Mouse (Mus musculus): ENCODE measurements around the gene B4galt7. TPM values are rescaled to one million over a fixed set of nuclear protein-coding genes. Genes with fewer than 3 reads are reported as not detected.
A peak's percentile ranks its signal among the peaks of the same experiment; 100 is the strongest.

The B4galt7 gene
- polyA plus RNA-seq, 1 experiment from 2014 or later: 42.7 TPM

- Histone ChIP-seq H3K27ac (ENCODE audit: low read length) (peak overlapping the region; percentile 79), H3K9ac (ENCODE audit: low read depth, low read length) (peak overlapping the region; percentile 73), H3K27me3 (ENCODE audit: control insufficient read depth, insufficient read depth, low read depth, low read length) (peaks cover 3% of the 10 kb centered on the region; the same call in 1 of the 2 replicates), H3K9me3 (replicated peaks; ENCODE audit: control insufficient read depth, low read length, poor library complexity, severe bottlenecking) (no peaks in the 10 kb centered on the region), H3K4me3 (ENCODE audit: low read depth, low read length) (peak overlapping the region; percentile 84), H3K36me3 (ENCODE audit: control insufficient read depth, insufficient read depth, low read length) (peaks cover 14% of the 10 kb centered on the region), H3K4me1 (ENCODE audit: control insufficient read depth, insufficient read depth, low read length) (peaks cover 11% of the 10 kb centered on the region), H3K4me2 (ENCODE audit: low read length) (peak overlapping the region; percentile 74)
- ATAC-seq: peak; percentile 99
- WGBS: 4% methylated on average over 28 of the region's 29 CpGs
Observed at GRCm38 (mm10) chr13:55592512-55593253, 7.0 kb upstream of the B4galt7 start.

- H3K4me1 ChIP-seq (ENCODE audit: control insufficient read depth, insufficient read depth, low read length): peaks cover 11% of the 10 kb centered on the region
- peak overlapping the region; percentile 79 for H3K27ac ChIP-seq (ENCODE audit: low read length)
- peak overlapping the region; percentile 84 for H3K4me3 ChIP-seq (ENCODE audit: low read depth, low read length)
- peak; percentile 53; the same call in 1 of the 2 replicates for ATAC-seq
- H3K4me2 ChIP-seq (ENCODE audit: low read length): peak overlapping the region; percentile 74
- peaks cover 3% of the 10 kb centered on the region; the same call in 1 of the 2 replicates for H3K27me3 ChIP-seq (ENCODE audit: control insufficient read depth, insufficient read depth, low read depth, low read length)
- under 1% methylated on average over 31 of the region's 31 CpGs for WGBS
- H3K9ac ChIP-seq (ENCODE audit: low read depth, low read length): peak overlapping the region; percentile 73
- H3K36me3 ChIP-seq (ENCODE audit: control insufficient read depth, insufficient read depth, low read length): peaks cover 17% of the 10 kb centered on the region
- no peaks in the 10 kb centered on the region for H3K9me3 ChIP-seq (replicated peaks; ENCODE audit: control insufficient read depth, low read length, poor library complexity, severe bottlenecking)
Observed at GRCm38 (mm10) chr13:55593254-55593747, 6.4 kb upstream of the B4galt7 start.

GRCm38 (mm10) chr13:55595375-55595774, 4.3 kb upstream of the B4galt7 start:
- Histone ChIP-seq H3K4me3 (ENCODE audit: low read depth, low read length) (no peak overlapping the region), H3K4me2 (ENCODE audit: low read length) (no peak overlapping the region), H3K27ac (ENCODE audit: low read length) (no peak overlapping the region), H3K27me3 (ENCODE audit: control insufficient read depth, insufficient read depth, low read depth, low read length) (peaks cover 3% of the 10 kb centered on the region; the same call in 1 of the 2 replicates), H3K9me3 (replicated peaks; ENCODE audit: control insufficient read depth, low read length, poor library complexity, severe bottlenecking) (no peaks in the 10 kb centered on the region), H3K4me1 (ENCODE audit: control insufficient read depth, insufficient read depth, low read length) (peaks cover 15% of the 10 kb centered on the region), H3K36me3 (ENCODE audit: control insufficient read depth, insufficient read depth, low read length) (peaks cover 17% of the 10 kb centered on the region), H3K9ac (ENCODE audit: low read depth, low read length) (no peak overlapping the region)
- ATAC-seq: no peak
- WGBS: 79% methylated on average over 12 of the region's 12 CpGs

DNA sequence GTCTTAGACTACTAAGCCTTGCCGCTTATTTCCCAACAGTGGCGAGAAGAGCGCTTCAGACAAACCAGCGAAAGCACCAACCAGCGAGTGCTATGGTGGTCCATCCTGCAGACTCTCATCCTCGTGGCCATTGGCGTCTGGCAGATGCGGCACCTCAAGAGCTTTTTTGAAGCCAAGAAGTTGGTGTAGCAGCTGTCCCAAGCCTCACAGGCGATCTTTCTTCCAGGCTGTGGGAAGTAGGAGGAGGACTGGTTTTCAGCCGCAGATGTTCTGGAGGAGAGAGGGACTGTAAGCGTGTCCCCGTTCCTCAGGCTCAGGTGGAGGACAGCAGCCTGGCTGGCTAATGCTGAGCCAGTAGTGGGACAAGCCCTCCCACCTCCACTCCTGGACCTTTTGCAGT, 2.9 kb upstream of the B4galt7 start:
- no peak for ATAC-seq
- Histone ChIP-seq H3K9me3 (replicated peaks; ENCODE audit: control insufficient read depth, low read length, poor library complexity, severe bottlenecking) (no peaks in the 10 kb centered on the region), H3K4me1 (ENCODE audit: control insufficient read depth, insufficient read depth, low read length) (peaks cover 27% of the 10 kb centered on the region), H3K4me3 (ENCODE audit: low read depth, low read length) (no peak overlapping the region), H3K4me2 (ENCODE audit: low read length) (no peak overlapping the region), H3K27ac (ENCODE audit: low read length) (no peak overlapping the region), H3K27me3 (ENCODE audit: control insufficient read depth, insufficient read depth, low read depth, low read length) (no peaks in the 10 kb centered on the region), H3K36me3 (ENCODE audit: control insufficient read depth, insufficient read depth, low read length) (peaks cover 17% of the 10 kb centered on the region), H3K9ac (ENCODE audit: low read depth, low read length) (no peak overlapping the region)
- WGBS: 94% methylated on average over 12 of the region's 12 CpGs

DNA sequence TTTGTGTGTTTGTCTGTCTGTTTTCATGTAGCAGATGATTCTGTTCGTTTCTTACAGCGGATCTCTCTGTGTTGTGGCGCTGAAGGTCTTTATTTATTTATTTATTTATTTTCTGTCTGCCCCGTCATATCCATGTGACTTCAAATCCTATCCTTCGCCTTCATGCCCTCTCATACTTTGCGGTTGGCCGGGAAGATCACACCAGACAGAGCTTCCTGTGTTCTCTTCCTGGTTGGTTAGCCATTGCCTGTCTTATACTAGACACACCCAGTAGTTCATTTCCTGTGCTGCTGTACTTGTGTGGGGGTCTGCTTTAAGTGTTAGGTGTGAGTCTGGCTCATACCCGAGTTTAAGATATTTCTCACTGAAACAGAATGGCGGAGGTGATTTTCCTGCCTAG, 961 bp downstream of the B4galt7 start:
- Histone ChIP-seq H3K4me2 (ENCODE audit: low read length) (peak overlapping the region; percentile 76), H3K4me1 (ENCODE audit: control insufficient read depth, insufficient read depth, low read length) (peaks cover 21% of the 10 kb centered on the region), H3K27me3 (ENCODE audit: control insufficient read depth, insufficient read depth, low read depth, low read length) (no peaks in the 10 kb centered on the region), H3K27ac (ENCODE audit: low read length) (peak overlapping the region; percentile 81), H3K9ac (ENCODE audit: low read depth, low read length) (peak overlapping the region; percentile 94), H3K36me3 (ENCODE audit: control insufficient read depth, insufficient read depth, low read length) (peaks cover 16% of the 10 kb centered on the region), H3K4me3 (ENCODE audit: low read depth, low read length) (peak overlapping the region; percentile 95), H3K9me3 (replicated peaks; ENCODE audit: control insufficient read depth, low read length, poor library complexity, severe bottlenecking) (no peaks in the 10 kb centered on the region)
- ATAC-seq: no peak; the same call in 1 of the 2 replicates
- WGBS: 20% methylated on average over 9 of the region's 9 CpGs

DNA sequence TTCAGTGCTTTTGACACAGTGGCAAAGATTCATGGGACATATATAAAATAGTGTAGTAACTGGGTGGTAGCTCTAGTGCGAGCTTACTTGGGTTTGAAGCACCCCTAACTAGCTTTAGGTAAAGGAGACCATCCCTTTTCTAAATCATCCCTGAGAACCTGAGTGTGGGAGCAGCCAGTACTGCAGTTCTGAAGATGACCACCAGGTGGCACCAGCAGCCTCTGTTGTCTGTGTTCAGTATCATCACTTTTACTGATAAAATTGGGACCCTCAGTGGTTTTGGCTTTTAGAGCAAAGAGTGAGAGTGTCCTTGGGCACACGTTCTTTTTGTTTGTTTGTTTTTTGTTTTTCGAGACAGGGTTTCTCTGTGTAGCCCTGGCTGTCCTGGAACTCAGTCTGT, 1.9 kb downstream of the B4galt7 start:
- peaks cover 21% of the 10 kb centered on the region for H3K4me1 ChIP-seq (ENCODE audit: control insufficient read depth, insufficient read depth, low read length)
- H3K27me3 ChIP-seq (ENCODE audit: control insufficient read depth, insufficient read depth, low read depth, low read length): no peaks in the 10 kb centered on the region
- ATAC-seq: no peak
- H3K4me2 ChIP-seq (ENCODE audit: low read length): no peak overlapping the region; the same call in 1 of the 2 replicates
- peaks cover 13% of the 10 kb centered on the region for H3K36me3 ChIP-seq (ENCODE audit: control insufficient read depth, insufficient read depth, low read length)
- no peaks in the 10 kb centered on the region for H3K9me3 ChIP-seq (replicated peaks; ENCODE audit: control insufficient read depth, low read length, poor library complexity, severe bottlenecking)
- 8% methylated on average over 3 of the region's 3 CpGs for WGBS
- H3K4me3 ChIP-seq (ENCODE audit: low read depth, low read length): no peak overlapping the region
- H3K27ac ChIP-seq (ENCODE audit: low read length): no peak overlapping the region
- H3K9ac ChIP-seq (ENCODE audit: low read depth, low read length): no peak overlapping the region

DNA sequence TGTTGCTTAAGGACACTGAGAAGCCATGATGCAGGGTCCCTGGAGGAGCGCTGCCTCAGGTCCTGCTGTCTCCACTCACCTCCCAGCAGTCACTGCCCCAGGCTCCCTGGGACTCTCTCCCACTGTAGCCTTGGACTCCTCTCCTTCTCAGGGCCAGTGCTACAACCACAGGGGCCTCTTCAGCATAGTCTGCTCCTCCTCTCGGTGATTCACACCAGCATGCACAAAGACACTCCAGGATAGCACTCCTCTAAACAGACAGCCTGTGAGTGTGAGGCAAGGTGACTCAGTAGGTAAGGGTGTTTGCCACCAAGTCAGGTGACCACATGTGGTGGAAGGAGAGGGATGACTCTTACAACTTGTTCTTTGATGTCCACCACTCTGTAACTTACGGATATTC, 4.9 kb downstream of the B4galt7 start:
- Histone ChIP-seq H3K4me1 (ENCODE audit: control insufficient read depth, insufficient read depth, low read length) (peaks cover 18% of the 10 kb centered on the region), H3K27me3 (ENCODE audit: control insufficient read depth, insufficient read depth, low read depth, low read length) (no peaks in the 10 kb centered on the region), H3K9ac (ENCODE audit: low read depth, low read length) (no peak overlapping the region), H3K4me2 (ENCODE audit: low read length) (no peak overlapping the region), H3K9me3 (replicated peaks; ENCODE audit: control insufficient read depth, low read length, poor library complexity, severe bottlenecking) (no peaks in the 10 kb centered on the region), H3K4me3 (ENCODE audit: low read depth, low read length) (no peak overlapping the region), H3K36me3 (ENCODE audit: control insufficient read depth, insufficient read depth, low read length) (peaks cover 23% of the 10 kb centered on the region), H3K27ac (ENCODE audit: low read length) (no peak overlapping the region)
- WGBS: 95% methylated on average over 3 of the region's 3 CpGs
- no peak for ATAC-seq

- Histone ChIP-seq H3K4me2 (ENCODE audit: low read length) (no peak overlapping the region), H3K4me1 (ENCODE audit: control insufficient read depth, insufficient read depth, low read length) (peaks cover 2% of the 10 kb centered on the region; the same call in 1 of the 2 replicates), H3K9me3 (replicated peaks; ENCODE audit: control insufficient read depth, low read length, poor library complexity, severe bottlenecking) (no peaks in the 10 kb centered on the region), H3K27me3 (ENCODE audit: control insufficient read depth, insufficient read depth, low read depth, low read length) (no peaks in the 10 kb centered on the region), H3K4me3 (ENCODE audit: low read depth, low read length) (no peak overlapping the region), H3K27ac (ENCODE audit: low read length) (no peak overlapping the region), H3K36me3 (ENCODE audit: control insufficient read depth, insufficient read depth, low read length) (peaks cover 24% of the 10 kb centered on the region), H3K9ac (ENCODE audit: low read depth, low read length) (no peak overlapping the region)
- ATAC-seq: no peak
- WGBS: 80% methylated on average over 10 of the region's 10 CpGs
Observed at GRCm38 (mm10) chr13:55606899-55607623, 7.4 kb downstream of the B4galt7 start.

DNA sequence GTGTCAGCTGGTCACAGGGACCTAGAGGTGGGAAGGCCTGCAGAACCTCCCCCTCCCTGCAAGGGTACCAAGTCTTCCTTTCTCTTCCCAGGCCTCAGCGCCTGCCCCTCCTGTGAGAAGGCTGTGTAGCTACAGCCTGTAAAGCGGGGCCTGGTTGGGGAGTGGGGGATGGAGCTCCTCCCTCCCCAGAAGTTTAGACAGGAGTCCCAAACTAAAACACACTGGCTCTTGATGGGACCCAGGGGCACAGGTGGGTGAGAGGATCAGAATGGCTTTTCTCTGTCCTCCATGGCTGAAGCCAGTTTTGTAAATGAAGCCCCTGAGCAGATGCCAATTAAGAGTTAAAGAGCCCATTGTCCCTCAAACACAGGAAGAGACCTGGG, 7.9 kb downstream of the B4galt7 start:
- no peak for ATAC-seq

More for the DNA sequence above, 7.9 kb downstream of the B4galt7 start:
- Histone ChIP-seq H3K9ac (ENCODE audit: low read depth, low read length) (no peak overlapping the region), H3K36me3 (ENCODE audit: control insufficient read depth, insufficient read depth, low read length) (peaks cover 24% of the 10 kb centered on the region), H3K4me2 (ENCODE audit: low read length) (no peak overlapping the region), H3K27me3 (ENCODE audit: control insufficient read depth, insufficient read depth, low read depth, low read length) (no peaks in the 10 kb centered on the region), H3K27ac (ENCODE audit: low read length) (no peak overlapping the region), H3K4me1 (ENCODE audit: control insufficient read depth, insufficient read depth, low read length) (no peaks in the 10 kb centered on the region), H3K4me3 (ENCODE audit: low read depth, low read length) (no peak overlapping the region), H3K9me3 (replicated peaks; ENCODE audit: control insufficient read depth, low read length, poor library complexity, severe bottlenecking) (no peaks in the 10 kb centered on the region)
- WGBS: 90% methylated on average over 2 of the region's 2 CpGs
